Mouse (Mus musculus) intestine, postnatal 0 days (tissue): ENCODE results near the gene Iqcj. TPM values are rescaled to one million over a fixed set of nuclear protein-coding genes. Genes with fewer than 3 reads are reported as not detected.
A peak's percentile ranks its signal among the peaks of the same experiment; 100 is the strongest.

ENCODE experiments used
- ATAC-seq: fragments of 200-750 bp; cut with Nextera tagmentation; 2 replicates; pipeline ENCODE4 v1.8.0; 2017; ENCODE audit warnings: mild to moderate bottlenecking, moderate TSS enrichment, moderate library complexity
- H3K27ac ChIP-seq: fragments of 300-500 bp; sonication (generic); 2 replicates; pipeline ENCODE4 v1.5.1; 2014; ENCODE audit warnings: mild to moderate bottlenecking, low read depth, low read length, moderate library complexity
- H3K27me3 ChIP-seq: fragments of 300-500 bp; sonication (generic); replicated peaks from 2 replicates; pipeline ENCODE4 v1.6.1; 2014; ENCODE audit warnings: low read length, mixed read lengths; ENCODE audit not compliant: control insufficient read depth, insufficient read depth
- H3K36me3 ChIP-seq: fragments of 300-500 bp; sonication (generic); 2 replicates; pipeline ENCODE4 v1.6.1; 2014; ENCODE audit warnings: mild to moderate bottlenecking, moderate library complexity; ENCODE audit not compliant: control insufficient read depth, insufficient read depth
- H3K4me1 ChIP-seq: fragments of 300-500 bp; sonication (generic); replicated peaks from 2 replicates; pipeline ENCODE4 v1.6.1; 2014; ENCODE audit warnings: antibody characterized with exemption, low read length, mixed read lengths; ENCODE audit not compliant: control insufficient read depth, insufficient read depth
- H3K4me2 ChIP-seq: fragments of 300-500 bp; sonication (generic); replicated peaks from 2 replicates; pipeline ENCODE4 v1.6.1; 2014; ENCODE audit warnings: low read depth, mild to moderate bottlenecking, moderate library complexity
- H3K4me3 ChIP-seq: fragments of 300-500 bp; sonication (generic); 2 replicates; pipeline ENCODE4 v1.5.1; 2014; ENCODE audit warnings: low read depth, low read length
- H3K9ac ChIP-seq: fragments of 300-500 bp; sonication (generic); 2 replicates; pipeline ENCODE4 v1.6.1; 2014; ENCODE audit warnings: mild to moderate bottlenecking, low read depth, low read length
- H3K9me3 ChIP-seq: fragments of 300-500 bp; sonication (generic); 2 replicates; pipeline ENCODE4 v1.6.1; 2016; ENCODE audit warnings: mixed run types; ENCODE audit not compliant: control insufficient read depth
- CTCF ChIP-seq: sonication (generic); IDR thresholded peaks from 2 replicates; pipeline ENCODE4 v1.5.1; 2016; ENCODE audit warnings: low read depth, mild to moderate bottlenecking, control low read depth, antibody characterized with exemption, moderate library complexity
- WGBS: fragments of 180-500 bp; shearing (Covaris S2); extraction: QIAGEN DNeasy Blood & Tissue Kit; methylation state at CpG from one replicate; pipeline ENCODE4 v1.1.7; 2014; 5-methylcytosine and 5-hydroxymethylcytosine counted together
- polyA plus RNA-seq: library from polyadenylated mRNA; unstranded; fragments of >200 nt; fragmentation: Nextera tagmentation; extraction: Ambion mirVana; gene quantifications from 2 replicates; pipeline ENCODE4 v1.2.1, GENCODE M21; 2015

The Iqcj gene
- polyA plus RNA-seq, 1 experiment from 2014 or later = not detected

DNA sequence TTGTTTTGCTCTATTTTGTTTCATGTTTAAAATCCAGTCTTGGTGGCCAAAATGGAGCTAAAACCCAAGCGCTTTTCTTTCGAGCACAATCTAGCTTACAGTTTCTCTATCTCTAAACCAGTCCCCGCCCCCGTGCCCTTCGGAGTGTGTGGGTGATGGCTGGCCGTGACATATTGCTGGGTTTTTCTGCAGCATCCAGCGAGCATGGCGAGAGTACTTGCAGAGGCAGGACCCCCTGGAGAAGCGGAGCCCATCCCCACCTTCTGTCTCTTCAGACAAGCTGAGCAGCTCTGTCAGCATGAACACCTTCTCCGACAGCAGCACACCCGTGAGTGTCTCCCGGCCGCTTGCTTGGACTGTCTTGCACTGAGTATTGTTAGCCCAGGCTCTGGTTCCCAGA lies 163.1 kb downstream of the Iqcj start:
- Histone ChIP-seq H3K4me3 (no peak overlapping the region), H3K9me3 (no peaks in the 10 kb centered on the region), H3K27me3 (no peaks in the 10 kb centered on the region), H3K36me3 (no peaks in the 10 kb centered on the region), H3K27ac (no peak overlapping the region), H3K4me2 (no peak overlapping the region), H3K9ac (no peak overlapping the region), H3K4me1 (no peaks in the 10 kb centered on the region)
- WGBS = 56% methylated on average over 13 of the region's 13 CpGs
- no peak for ATAC-seq
- TF ChIP-seq CTCF = no peak

DNA sequence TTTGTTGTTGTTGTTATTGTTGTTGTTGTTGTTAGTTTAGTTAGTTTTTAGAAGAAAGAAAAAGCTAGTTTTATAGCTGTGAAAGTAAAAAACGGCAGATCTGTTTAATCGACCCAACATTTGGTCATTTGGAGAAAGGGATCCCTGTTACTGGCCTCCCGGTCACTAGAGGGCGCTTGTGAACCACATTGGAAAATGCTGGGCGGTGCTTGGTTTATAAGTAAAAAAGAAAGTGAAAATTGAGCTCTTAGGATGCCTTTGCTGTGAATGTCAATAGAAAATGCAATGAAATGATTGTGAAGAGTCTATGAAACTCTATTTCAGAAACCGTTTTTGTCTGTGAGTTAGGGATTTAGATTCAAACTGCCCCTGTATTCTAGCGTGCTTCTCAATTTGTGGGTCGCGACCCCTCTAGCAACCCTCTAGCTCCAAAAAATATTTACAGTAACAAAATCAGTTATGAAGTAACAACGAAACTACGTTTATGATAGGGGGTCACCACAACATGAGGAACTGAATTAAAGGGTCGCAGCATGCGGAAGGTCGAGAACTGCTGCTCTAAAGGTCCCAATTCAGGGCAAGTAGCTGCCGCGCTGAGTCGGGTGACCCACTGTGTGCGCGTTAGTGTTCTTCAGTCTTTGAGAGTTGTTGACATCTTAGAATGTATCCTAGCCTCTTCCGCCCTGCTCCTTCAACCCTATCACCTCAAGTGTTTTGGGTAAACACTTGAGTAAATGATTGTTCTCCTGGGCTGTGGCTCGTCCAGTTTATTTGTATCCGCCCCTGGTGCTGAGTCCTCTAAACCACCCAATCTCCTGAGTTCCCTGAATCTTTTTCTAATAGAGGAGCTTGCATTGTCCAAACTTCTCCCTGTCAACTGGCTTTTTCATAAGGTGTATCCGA lies 164.6 kb downstream of the Iqcj start:
- Histone ChIP-seq H3K4me1 (no peaks in the 10 kb centered on the region), H3K27me3 (no peaks in the 10 kb centered on the region), H3K36me3 (no peaks in the 10 kb centered on the region), H3K9ac (no peak overlapping the region), H3K4me2 (peak overlapping the region; percentile 61), H3K4me3 (peak overlapping the region; percentile 32), H3K27ac (no peak overlapping the region), H3K9me3 (no peaks in the 10 kb centered on the region)
- peak; percentile 88 for TF ChIP-seq CTCF
- 46% methylated on average over 23 of the region's 23 CpGs for WGBS
- ATAC-seq = no peak

DNA sequence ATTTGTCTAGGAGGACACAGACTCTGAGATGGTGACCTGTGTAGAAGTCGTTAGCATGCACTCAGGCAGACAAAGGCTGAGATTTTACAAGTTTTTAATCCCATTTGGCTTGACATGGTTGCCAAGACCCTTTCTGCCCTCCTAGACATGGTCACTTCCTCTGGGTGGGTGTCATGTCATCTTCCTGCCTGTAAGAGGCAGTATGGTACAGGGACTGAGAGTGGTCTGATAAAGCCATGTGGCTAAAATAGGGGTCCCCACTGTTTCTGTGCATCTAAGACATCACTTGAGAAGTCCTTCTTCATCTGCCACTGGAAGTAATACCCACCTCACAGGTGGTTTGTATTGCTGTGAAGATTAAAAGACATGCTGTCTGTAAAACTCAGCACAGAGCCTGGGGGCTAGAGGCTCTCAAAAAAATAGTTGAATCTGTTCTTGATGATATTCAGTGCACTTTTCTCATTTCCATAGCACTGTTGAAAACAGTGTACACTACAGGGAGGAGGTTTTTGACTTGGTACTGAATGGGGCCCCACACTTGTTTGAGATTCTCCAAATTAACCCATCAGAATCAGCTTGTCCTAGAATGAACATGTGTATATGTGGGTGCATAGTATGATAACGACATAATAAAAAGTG lies 167.3 kb downstream of the Iqcj start:
- H3K4me2 ChIP-seq = no peak overlapping the region
- H3K4me3 ChIP-seq = no peak overlapping the region
- 49% methylated on average over 2 of the region's 2 CpGs for WGBS
- H3K4me1 ChIP-seq = no peaks in the 10 kb centered on the region
- H3K27ac ChIP-seq = no peak overlapping the region
- no peak overlapping the region for H3K9ac ChIP-seq
- H3K36me3 ChIP-seq = no peaks in the 10 kb centered on the region
- H3K9me3 ChIP-seq = no peaks in the 10 kb centered on the region
- TF ChIP-seq CTCF = peak; percentile 79
- no peaks in the 10 kb centered on the region for H3K27me3 ChIP-seq
- ATAC-seq = no peak

DNA sequence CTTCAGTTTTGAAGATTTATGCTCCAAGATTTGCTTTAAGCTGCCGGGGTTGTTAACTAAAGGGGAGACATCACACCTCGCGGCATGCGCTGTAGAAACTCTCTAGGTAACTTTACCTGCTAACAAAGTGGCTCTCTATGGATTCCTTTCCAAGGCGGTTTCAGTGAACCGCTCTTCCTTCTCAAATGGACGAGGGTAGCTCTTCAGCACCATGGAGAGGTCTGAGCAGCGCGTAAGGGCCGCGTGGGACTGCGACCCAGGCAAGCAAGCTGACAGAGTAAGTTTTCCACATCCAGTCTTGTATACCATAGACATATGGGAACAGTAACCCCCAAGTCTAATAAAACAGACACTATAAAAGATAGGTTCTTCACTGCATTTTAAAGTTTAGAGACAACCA lies 172.7 kb downstream of the Iqcj start, which contains the start of gene Schip1:
Gene Schip1, plus strand, starts transcription at position 72 of the 400 bp plus-strand sequence.
- Histone ChIP-seq H3K27me3 (no peaks in the 10 kb centered on the region), H3K9ac (no peak within 1 kb of the TSS), H3K4me1 (no peaks in the 10 kb centered on the region), H3K4me2 (no peak within 1 kb of the TSS), H3K4me3 (no peak within 1 kb of the TSS), H3K36me3 (no peaks in the 10 kb centered on the region), H3K9me3 (no peaks in the 10 kb centered on the region), H3K27ac (no peak within 1 kb of the TSS)
- no peak for TF ChIP-seq CTCF
- ATAC-seq = no peak
- WGBS = 24% methylated on average over 12 of the region's 12 CpGs

DNA sequence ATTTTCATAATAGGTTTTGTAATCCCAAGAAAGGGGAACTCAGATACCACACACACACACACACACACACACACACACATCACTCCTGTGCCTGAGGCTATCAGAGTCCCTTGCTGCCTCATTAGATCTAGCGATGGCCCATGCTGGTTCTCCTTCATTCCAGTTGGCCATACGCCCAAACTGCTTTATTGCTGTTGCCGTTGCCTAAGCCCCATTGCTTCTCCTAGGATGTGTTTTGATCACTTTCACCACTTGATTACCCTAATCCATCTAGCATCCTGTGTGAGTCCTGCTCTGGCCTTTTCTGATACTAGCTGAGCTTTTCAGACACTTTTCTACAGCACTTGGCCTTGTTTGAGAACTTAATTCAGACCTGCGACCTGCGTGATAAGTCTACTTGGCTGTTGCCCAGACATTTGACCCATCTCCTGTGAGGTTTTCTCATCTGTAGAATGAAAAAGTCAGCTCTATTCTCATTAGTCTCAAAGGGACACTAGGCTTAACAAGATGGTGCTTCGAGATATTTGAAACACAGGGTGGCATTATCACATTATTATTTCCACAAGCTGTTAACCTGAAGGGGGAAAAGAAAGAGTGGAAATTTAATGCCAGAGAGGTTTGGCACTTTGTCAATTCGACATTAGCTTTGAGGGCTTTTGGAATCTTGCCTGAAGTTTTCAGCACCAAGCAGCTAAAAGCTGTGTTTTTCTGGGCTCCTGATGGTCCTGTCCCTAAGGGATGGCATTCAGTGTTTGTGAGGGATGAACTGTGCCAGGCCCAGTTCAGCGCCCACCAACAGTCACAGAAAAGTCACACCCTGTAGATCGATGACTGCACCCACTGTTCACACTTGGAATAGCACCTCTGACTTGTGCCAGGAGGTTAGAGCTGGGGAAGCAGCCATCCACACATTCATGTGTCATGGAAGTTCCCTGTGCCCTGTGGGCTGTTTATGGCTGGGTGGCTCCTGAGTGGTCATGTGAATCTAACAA lies 179.7 kb downstream of the Iqcj start:
- Histone ChIP-seq H3K27me3 (no peaks in the 10 kb centered on the region), H3K9me3 (no peaks in the 10 kb centered on the region), H3K36me3 (no peaks in the 10 kb centered on the region), H3K4me2 (no peak overlapping the region), H3K4me3 (no peak overlapping the region), H3K9ac (no peak overlapping the region), H3K27ac (no peak overlapping the region), H3K4me1 (no peaks in the 10 kb centered on the region)
- ATAC-seq = no peak
- TF ChIP-seq CTCF = no peak
- WGBS = 74% methylated on average over 9 of the region's 9 CpGs
